Mouse (Mus musculus) mouse embryonic stem cell (cell line): ENCODE measurements around the gene Tspan2.

Experiments
- in situ Hi-C, 2 experiments: fragments of 300-500 bp; cut with MboI; formaldehyde crosslinking; loops; 1 replicate in 1 of 2; 3 replicates in 1 of 2; pipeline ENCODE4 v1.14.3; 2019 to 2020; ENCODE audit warnings: low sequenced_read_pairs in 2 of 2, low pct_unique_long_range_greater_than_20kb in 1 of 2, mixed read lengths in 1 of 2; ENCODE audit not compliant: unreplicated experiment in 1 of 2

The Tspan2 gene

DNA sequence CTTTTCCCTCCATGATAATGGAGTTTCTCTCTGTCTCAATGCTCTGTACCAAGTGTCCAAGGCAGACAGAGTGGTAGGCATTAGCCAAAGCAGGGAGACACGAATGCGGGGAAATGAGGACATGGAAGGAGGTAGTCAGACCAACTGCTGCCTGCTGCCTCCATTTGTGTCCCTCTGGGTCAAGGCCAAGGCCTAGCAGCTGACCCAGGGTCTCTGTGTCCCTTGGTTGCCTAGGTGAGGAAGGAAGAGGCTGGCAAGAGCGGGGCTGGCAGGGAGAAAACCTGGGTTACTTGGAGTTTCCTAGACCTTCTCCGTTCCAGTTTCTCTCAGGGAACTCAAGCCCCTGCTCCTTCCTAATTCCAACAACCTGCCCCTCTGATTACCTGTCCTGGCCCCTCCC is 17.7 kb downstream of the Tspan2 start:
- in situ Hi-C loops = no loop called here

DNA sequence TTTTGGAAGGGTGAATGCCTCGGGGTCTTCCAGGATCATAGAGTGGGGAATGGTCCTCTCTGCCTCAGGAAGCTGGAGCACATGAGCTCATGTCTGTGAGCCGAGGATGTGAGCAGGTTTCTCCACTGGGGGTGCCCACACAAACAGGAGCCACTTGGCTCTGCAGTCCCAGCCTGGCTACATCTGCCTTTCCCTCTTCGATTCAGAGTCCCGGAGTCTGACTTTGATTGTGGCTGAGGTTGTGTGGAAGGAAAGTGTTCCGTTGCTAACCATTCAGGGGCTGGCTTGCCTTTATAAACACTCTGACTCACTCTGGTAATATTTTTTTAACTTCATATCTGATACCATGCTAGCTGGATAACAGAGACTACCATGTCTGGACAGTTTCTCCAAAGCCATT is 18.1 kb downstream of the Tspan2 start:
- in situ Hi-C loops = no loop called here

DNA sequence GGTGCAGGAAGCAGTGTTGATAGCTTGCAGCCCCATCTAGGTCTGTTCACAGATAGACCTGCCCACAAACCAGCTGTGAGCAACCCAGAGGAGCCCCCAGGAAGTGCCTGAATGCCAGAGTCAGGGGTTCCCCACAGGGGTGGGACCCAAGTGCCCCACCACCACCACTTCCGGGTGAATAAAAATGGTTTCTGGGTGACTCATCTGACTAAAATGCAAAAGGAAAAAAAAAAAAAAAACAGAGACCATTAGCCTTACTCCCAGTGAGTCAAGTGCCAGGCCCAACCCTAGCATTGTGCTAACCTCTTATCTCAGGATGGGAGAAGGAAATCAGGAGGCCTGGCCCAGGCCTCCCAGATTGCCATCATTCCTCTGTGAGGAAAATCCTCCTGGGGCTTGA is 21.5 kb downstream of the Tspan2 start:
- in situ Hi-C loops = no loop called here

DNA sequence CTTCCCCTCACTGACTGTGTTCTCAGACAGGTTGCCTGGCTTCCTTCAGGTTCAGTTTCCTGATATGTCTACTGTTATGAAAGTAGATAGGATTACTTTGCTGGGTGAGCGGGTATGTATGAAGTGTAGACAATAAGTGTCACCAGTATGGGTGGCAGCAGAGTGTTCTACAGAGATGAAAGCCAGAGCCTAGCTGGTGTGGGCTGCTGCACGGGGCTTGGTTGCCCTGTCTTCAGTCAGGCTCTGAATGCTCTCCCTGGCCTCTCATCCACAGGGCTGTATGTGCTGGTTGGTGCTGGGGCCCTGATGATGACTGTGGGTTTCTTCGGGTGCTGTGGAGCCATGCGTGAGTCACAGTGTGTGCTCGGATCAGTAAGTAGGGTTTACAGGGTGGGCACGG is 22.7 kb downstream of the Tspan2 start:
- in situ Hi-C loops = no loop called here

DNA sequence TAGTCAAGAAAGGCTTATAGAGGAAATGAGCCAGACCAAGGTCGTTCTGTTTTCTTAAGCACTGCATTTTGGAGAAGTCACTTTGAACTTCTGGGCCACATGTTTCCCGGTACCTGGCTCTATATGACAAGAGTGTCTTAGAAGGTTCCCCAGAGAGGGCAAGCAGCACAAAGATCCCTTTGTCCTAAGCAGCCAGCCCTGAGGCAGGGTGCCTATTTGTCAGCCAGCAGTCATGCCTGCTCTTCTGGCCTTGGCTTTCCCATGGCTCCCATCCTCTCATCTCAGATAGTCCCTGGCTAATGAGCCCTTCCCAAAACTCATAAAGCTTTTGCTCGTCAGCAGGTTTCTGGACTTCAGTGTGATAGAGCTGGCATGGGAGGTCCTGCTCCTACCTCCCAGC is 25.9 kb downstream of the Tspan2 start:
- in situ Hi-C loops = no loop called here

DNA sequence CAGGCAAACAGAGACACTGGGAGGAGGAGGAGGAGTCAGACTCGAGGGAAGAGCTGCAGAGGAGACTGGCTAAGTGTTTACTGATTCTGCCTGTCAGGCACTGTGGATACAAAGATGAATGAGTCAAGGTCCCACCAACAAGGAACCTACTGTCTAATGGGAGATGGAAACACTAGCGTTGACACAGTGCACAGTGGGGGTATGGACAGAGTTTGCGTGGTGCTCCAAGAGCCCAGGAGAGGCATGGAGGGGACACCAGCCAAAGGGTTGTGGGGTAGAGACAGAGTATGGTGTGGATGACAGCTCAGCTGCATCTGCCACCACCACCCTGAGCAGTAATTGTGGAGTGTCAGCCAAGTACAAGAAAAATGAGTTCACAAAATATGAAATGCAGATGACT is 28.1 kb downstream of the Tspan2 start:
- in situ Hi-C loops = no loop called here

DNA sequence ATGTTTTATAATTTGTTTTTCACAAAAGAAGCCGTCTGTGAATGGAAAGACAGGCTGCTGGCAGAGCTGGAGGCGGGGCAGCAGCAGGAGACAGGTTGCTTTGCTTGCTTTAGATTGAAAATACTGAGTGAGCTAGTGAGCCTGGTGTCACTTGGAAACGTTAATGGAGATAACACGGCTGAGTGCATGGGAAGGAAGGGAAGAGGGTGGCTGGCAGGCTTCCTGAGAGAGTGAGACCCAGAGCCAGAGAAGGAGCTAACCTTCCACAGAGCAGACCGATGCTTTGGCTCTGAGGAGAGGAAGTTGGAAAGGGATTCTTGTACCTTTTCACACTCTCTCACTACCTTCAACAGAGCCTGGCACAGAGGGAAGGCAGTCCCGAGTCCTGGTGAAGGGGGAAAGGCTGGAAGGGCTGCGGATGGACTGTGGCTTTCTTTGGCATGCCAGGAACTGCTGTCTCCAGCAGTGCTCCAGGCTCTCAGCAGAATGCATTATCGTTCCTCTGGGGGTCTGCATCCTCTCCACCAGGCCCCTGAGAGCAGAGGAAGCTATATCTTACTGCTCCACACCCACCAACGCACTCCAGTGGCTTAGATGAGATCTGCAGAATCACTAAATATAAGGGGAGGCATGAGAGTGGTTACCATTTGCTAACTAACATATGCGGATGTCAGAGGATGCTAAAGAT is 29.5 kb downstream of the Tspan2 start:
- in situ Hi-C loops = no loop called here

DNA sequence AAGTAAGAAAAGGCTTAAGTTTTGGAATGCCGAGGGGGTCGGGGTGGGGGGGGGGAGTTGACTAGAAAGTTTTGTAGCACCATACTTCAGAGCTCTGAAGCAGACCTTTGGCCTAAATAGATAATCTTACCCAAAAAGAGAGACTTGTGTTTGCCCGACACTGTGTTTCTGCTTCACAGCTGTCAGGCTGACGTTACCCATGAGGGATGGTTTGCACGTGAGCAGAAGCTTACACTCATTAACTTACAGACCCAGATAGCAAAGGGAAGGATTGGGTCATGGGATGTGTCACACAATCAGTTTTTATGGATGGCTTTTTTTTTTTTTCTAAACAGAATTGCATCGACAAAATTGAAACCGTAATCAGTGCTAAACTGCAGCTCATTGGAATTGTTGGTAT is 30.5 kb downstream of the Tspan2 start:
- in situ Hi-C loops = no loop called here

DNA sequence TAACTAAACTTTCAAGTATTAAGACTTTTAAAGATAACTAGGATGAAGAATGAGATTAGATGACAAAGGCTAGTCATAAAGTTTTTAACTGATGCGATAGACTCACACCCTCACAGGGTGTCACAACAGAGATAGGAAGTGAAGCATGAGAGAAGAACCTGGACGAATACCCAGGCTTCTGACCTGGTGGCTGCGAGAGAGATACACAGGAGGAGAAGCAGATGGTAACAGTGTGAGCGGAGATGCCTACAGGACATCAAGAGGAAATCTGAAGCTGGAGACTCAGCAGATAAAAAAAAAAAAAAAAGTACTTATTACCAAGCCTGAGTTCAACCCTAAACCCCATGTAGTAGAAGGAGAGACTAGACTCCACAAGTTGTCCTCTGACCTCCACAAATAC is 38.7 kb downstream of the Tspan2 start:
- in situ Hi-C loops = no loop called here

DNA sequence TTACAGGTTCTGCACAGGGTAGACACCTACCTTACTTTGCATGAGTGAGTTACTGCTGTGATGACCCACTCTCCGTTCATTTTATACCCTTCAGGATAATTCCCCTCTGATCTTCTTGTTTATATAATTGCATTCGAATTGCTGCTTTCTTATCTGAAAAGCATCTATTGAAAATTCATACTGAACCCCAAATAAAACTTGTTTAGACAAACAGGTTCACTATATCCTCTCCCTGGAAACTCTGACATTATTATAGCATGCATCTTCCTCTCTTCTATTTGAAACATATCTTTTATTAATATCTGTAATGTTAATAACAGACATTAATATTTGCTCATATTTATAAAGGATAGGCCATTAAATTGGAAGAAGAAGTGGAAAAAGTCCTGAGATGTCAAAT is 48.3 kb downstream of the Tspan2 start, which contains the start of gene Tshb:
TSS of gene Tshb (minus strand) at position 101 of the 400 bp plus-strand sequence.
- in situ Hi-C loops = no loop called here

DNA sequence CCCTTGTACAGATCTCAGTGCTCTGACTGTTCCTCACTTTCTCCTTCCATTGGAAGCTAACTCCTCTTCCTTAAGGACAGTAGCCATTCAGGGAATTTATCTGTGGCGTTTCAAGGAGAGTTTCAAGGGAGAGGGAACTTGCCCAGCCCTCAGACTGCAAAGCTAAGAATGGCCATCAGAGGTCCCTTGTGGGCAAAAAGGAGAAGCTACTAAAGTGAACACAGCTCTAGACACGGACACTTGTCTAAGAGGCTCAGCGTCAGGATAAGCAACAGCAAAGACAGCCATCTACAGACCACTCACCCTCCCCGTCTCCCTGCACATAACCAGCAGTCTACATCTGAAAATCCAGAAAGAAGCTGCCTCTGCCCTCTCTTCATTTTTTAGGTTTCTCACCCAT is 53.0 kb downstream of the Tspan2 start:
- in situ Hi-C loops = no loop called here

DNA sequence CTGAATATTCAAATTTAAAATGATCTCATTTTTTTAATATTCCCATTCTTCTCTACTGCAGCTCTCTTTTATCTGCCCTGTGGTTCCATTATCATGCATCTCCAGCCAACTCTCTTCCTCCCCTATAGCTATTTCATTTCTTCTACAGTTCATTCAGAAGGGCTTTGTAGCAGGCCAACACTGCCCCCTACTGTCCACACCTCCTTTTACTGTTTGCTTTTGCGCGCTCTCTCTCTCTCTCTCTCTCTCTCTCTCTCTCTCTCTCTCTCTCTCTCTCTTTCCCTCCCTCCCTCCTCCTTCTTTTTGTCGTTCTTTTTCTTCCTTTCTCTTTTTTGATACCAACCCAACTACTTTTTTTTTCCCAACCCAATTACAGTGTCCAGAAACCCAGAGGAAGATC is 69.6 kb downstream of the Tspan2 start:
- in situ Hi-C loops = loop anchor here (5.0 to 25.0 kb wide), 3 partner anchors 99 to 492 kb away; no protein-coding TSS in a partner anchor

DNA sequence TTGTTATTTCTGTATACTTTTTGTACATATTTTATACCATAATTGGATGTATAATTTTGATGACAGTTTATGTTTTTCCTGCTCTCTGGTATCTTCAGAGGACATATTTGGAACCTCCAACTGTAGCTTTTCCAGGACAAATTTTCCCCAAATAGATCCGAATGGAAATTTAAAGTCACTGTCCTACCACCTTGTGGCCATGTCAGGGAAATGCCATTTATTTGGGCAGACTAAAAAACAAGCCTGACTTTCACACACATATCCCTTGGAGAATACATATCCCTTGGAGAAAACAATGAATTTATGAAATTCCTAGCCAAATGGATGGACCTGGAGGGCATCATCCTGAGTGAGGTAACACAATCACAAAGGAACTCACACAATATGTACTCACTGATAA is 108.1 kb downstream of the Tspan2 start:
- in situ Hi-C loops = no loop called here

DNA sequence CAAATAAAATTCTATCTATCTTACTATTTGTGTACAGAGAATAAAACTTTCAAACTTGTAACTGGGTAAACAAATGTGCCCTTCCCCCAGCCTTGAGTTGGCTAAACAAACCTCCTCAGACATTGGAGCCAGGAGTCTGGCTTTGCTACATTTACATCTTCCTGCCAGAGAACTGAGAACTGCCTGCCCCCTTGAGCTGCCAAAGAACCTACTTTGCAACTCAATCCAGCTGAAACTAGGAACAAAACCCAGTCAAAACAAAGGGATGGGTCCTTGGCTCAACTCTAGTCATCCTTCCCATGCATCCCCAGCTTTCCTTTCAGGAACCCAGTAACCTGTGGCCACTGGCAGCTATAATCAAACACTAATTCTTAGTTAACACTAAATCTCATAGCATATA is 114.3 kb downstream of the Tspan2 start:
- in situ Hi-C loops = no loop called here
